Mouse (Mus musculus): ENCODE results near the gene Rasal2. TPM values are rescaled to one million over a fixed set of nuclear protein-coding genes. Genes with fewer than 3 reads are reported as not detected.
A peak's percentile ranks its signal among the peaks of the same experiment; 100 is the strongest.

Gene Rasal2
- polyA plus RNA-seq, 1 experiment from 2014 or later, result 8.6 TPM

- ATAC-seq (ENCODE audit: low FRiP score, low TSS enrichment), result no peak
- no peaks in the 10 kb centered on the region for H3K36me3 ChIP-seq (ENCODE audit: control insufficient read depth, insufficient read depth, low read length)
- H3K27me3 ChIP-seq (ENCODE audit: control insufficient read depth, insufficient read depth, low read length), result no peaks in the 10 kb centered on the region
- WGBS, result 75% methylated on average over 3 of the region's 3 CpGs
- H3K4me1 ChIP-seq (replicated peaks; ENCODE audit: control insufficient read depth, insufficient read depth), result no peaks in the 10 kb centered on the region
- no peak for DNase-seq (ENCODE audit: low spot score)
- H3K27ac ChIP-seq (replicated peaks), result no peak overlapping the region
- TF ChIP-seq CTCF (IDR thresholded peaks at IDR 0.05; ENCODE audit: low read depth) (no peak), EP300 (optimal IDR thresholded peaks at IDR 0.05) (no peak)
- H3K4me2 ChIP-seq (replicated peaks; ENCODE audit: low read depth), result no peak overlapping the region
- H3K4me3 ChIP-seq (ENCODE audit: low read depth, low read length), result no peak overlapping the region
- no peak overlapping the region for H3K9ac ChIP-seq (ENCODE audit: low read length)
- no peaks in the 10 kb centered on the region for H3K9me3 ChIP-seq (ENCODE audit: control insufficient read depth, low read length)
Measured at GRCm38 (mm10) chr1:157141014-157141413, 271.4 kb downstream of the Rasal2 start.

GRCm38 (mm10) chr1:157137854-157138241, 274.5 kb downstream of the Rasal2 start:
- H3K9me3 ChIP-seq (ENCODE audit: control insufficient read depth, low read length), result no peaks in the 10 kb centered on the region
- no peak overlapping the region for H3K4me3 ChIP-seq (ENCODE audit: low read depth, low read length)
- no peak overlapping the region for H3K9ac ChIP-seq (ENCODE audit: low read length)
- H3K27me3 ChIP-seq (ENCODE audit: control insufficient read depth, insufficient read depth, low read length), result no peaks in the 10 kb centered on the region
- no peak overlapping the region for H3K4me2 ChIP-seq (replicated peaks; ENCODE audit: low read depth)
- ATAC-seq (ENCODE audit: low FRiP score, low TSS enrichment), result no peak
- DNase-seq (ENCODE audit: low spot score), result no peak
- no peaks in the 10 kb centered on the region for H3K4me1 ChIP-seq (replicated peaks; ENCODE audit: control insufficient read depth, insufficient read depth)
- no peaks in the 10 kb centered on the region for H3K36me3 ChIP-seq (ENCODE audit: control insufficient read depth, insufficient read depth, low read length)
- H3K27ac ChIP-seq (replicated peaks), result no peak overlapping the region
- 67% methylated on average over 1 of the region's 1 CpGs for WGBS
- TF ChIP-seq CTCF (IDR thresholded peaks at IDR 0.05; ENCODE audit: low read depth) (no peak), EP300 (optimal IDR thresholded peaks at IDR 0.05) (no peak)

GRCm38 (mm10) chr1:157137132-157137853, 275.1 kb downstream of the Rasal2 start:
- Histone ChIP-seq H3K4me2 (replicated peaks; ENCODE audit: low read depth) (no peak overlapping the region), H3K27me3 (ENCODE audit: control insufficient read depth, insufficient read depth, low read length) (no peaks in the 10 kb centered on the region), H3K9ac (ENCODE audit: low read length) (no peak overlapping the region), H3K9me3 (ENCODE audit: control insufficient read depth, low read length) (no peaks in the 10 kb centered on the region), H3K27ac (replicated peaks) (no peak overlapping the region), H3K4me1 (replicated peaks; ENCODE audit: control insufficient read depth, insufficient read depth) (no peaks in the 10 kb centered on the region), H3K36me3 (ENCODE audit: control insufficient read depth, insufficient read depth, low read length) (no peaks in the 10 kb centered on the region), H3K4me3 (ENCODE audit: low read depth, low read length) (no peak overlapping the region)
- no peak for ATAC-seq (ENCODE audit: low FRiP score, low TSS enrichment)
- DNase-seq (ENCODE audit: low spot score), result no peak
- 71% methylated on average over 9 of the region's 9 CpGs for WGBS
- TF ChIP-seq CTCF (IDR thresholded peaks at IDR 0.05; ENCODE audit: low read depth) (peak; percentile 28; the same call in 1 of the 2 replicates), EP300 (optimal IDR thresholded peaks at IDR 0.05) (no peak)

GRCm38 (mm10) chr1:157128219-157128618, 284.2 kb downstream of the Rasal2 start:
- ATAC-seq (ENCODE audit: low FRiP score, low TSS enrichment), result no peak
- H3K4me1 ChIP-seq (replicated peaks; ENCODE audit: control insufficient read depth, insufficient read depth), result no peaks in the 10 kb centered on the region
- H3K4me3 ChIP-seq (ENCODE audit: low read depth, low read length), result no peak overlapping the region
- DNase-seq (ENCODE audit: low spot score), result no peak
- no peaks in the 10 kb centered on the region for H3K9me3 ChIP-seq (ENCODE audit: control insufficient read depth, low read length)
- WGBS, result 85% methylated on average over 2 of the region's 2 CpGs
- H3K36me3 ChIP-seq (ENCODE audit: control insufficient read depth, insufficient read depth, low read length), result no peaks in the 10 kb centered on the region
- TF ChIP-seq CTCF (IDR thresholded peaks at IDR 0.05; ENCODE audit: low read depth) (no peak), EP300 (optimal IDR thresholded peaks at IDR 0.05) (no peak)
- no peaks in the 10 kb centered on the region for H3K27me3 ChIP-seq (ENCODE audit: control insufficient read depth, insufficient read depth, low read length)
- no peak overlapping the region for H3K4me2 ChIP-seq (replicated peaks; ENCODE audit: low read depth)
- H3K9ac ChIP-seq (ENCODE audit: low read length), result no peak overlapping the region
- H3K27ac ChIP-seq (replicated peaks), result no peak overlapping the region

- Histone ChIP-seq H3K9ac (ENCODE audit: low read length) (no peak overlapping the region), H3K9me3 (ENCODE audit: control insufficient read depth, low read length) (no peaks in the 10 kb centered on the region), H3K36me3 (ENCODE audit: control insufficient read depth, insufficient read depth, low read length) (no peaks in the 10 kb centered on the region), H3K4me3 (ENCODE audit: low read depth, low read length) (no peak overlapping the region), H3K4me2 (replicated peaks; ENCODE audit: low read depth) (no peak overlapping the region), H3K27ac (replicated peaks) (no peak overlapping the region), H3K27me3 (ENCODE audit: control insufficient read depth, insufficient read depth, low read length) (no peaks in the 10 kb centered on the region), H3K4me1 (replicated peaks; ENCODE audit: control insufficient read depth, insufficient read depth) (no peaks in the 10 kb centered on the region)
- ATAC-seq (ENCODE audit: low FRiP score, low TSS enrichment) (no peak), DNase-seq (ENCODE audit: low spot score) (no peak)
- TF ChIP-seq EP300 (optimal IDR thresholded peaks at IDR 0.05) (no peak), CTCF (IDR thresholded peaks at IDR 0.05; ENCODE audit: low read depth) (no peak)
- 39% methylated on average over 3 of the region's 3 CpGs for WGBS
Measured at GRCm38 (mm10) chr1:157123836-157124235, 288.6 kb downstream of the Rasal2 start.

- H3K4me1 ChIP-seq (replicated peaks; ENCODE audit: control insufficient read depth, insufficient read depth), result no peaks in the 10 kb centered on the region
- WGBS, result 61% methylated on average over 6 of the region's 6 CpGs
- no peak overlapping the region for H3K4me2 ChIP-seq (replicated peaks; ENCODE audit: low read depth)
- H3K4me3 ChIP-seq (ENCODE audit: low read depth, low read length), result no peak overlapping the region
- no peaks in the 10 kb centered on the region for H3K9me3 ChIP-seq (ENCODE audit: control insufficient read depth, low read length)
- no peaks in the 10 kb centered on the region for H3K27me3 ChIP-seq (ENCODE audit: control insufficient read depth, insufficient read depth, low read length)
- DNase-seq (ENCODE audit: low spot score) (no peak), ATAC-seq (ENCODE audit: low FRiP score, low TSS enrichment) (0 out of 2 replicates have a peak, but pooled peaks have one; percentile 15)
- TF ChIP-seq CTCF (IDR thresholded peaks at IDR 0.05; ENCODE audit: low read depth) (no peak), EP300 (optimal IDR thresholded peaks at IDR 0.05) (no peak)
- no peak overlapping the region for H3K9ac ChIP-seq (ENCODE audit: low read length)
- no peak overlapping the region for H3K27ac ChIP-seq (replicated peaks)
- H3K36me3 ChIP-seq (ENCODE audit: control insufficient read depth, insufficient read depth, low read length), result no peaks in the 10 kb centered on the region
Measured at GRCm38 (mm10) chr1:157119168-157119567, 293.2 kb downstream of the Rasal2 start.

Data from stomach, postnatal 0 days (tissue).